ENCODE assay signal across 8 mouse cellular contexts in genomic region chr19:60757099-60757785, GRCm38 (mm10). TPM values are rescaled to one million over a fixed set of nuclear protein-coding genes. Genes with fewer than 3 reads are reported as not detected.
DNase-seq lines count a peak whose midpoint lies in the region; ATAC-seq and TF ChIP-seq lines count a peak whose summit lies in the region.

No protein-coding gene starts in this region.

- H3K4me1 ChIP-seq in heart, embryonic 13.5 days: peaks cover 21% of the 10 kb centered on the region
- H3K4me1 ChIP-seq in E14TG2a.4 (replicated peaks; ENCODE audit: low read depth, low read length): peaks cover 33% of the 10 kb centered on the region
- H3K4me1 ChIP-seq in forebrain, embryonic 14.5 days (ENCODE audit: control insufficient read depth, insufficient read depth, low read length): peaks cover 10% of the 10 kb centered on the region; the same call in 1 of the 2 replicates
- H3K4me1 ChIP-seq in liver, embryonic 16.5 days (ENCODE audit: control insufficient read depth, low read depth, low read length): peaks cover 20% of the 10 kb centered on the region

- H3K4me3 ChIP-seq in heart, embryonic 13.5 days: peak overlapping the region; percentile 83
- H3K4me3 ChIP-seq in E14TG2a.4 (replicated peaks; ENCODE audit: low read length): peak overlapping the region; percentile 95
- peak overlapping the region; percentile 73 for H3K4me3 ChIP-seq in forebrain, embryonic 14.5 days (ENCODE audit: low read depth, low read length)
- peak overlapping the region; percentile 80 for H3K4me3 ChIP-seq in liver, embryonic 16.5 days (ENCODE audit: low read depth, low read length)

- peak overlapping the region; percentile 100 for H3K4me2 ChIP-seq in heart, embryonic 13.5 days
- peak overlapping the region; percentile 95 for H3K4me2 ChIP-seq in forebrain, embryonic 14.5 days (ENCODE audit: low read length)
- peak overlapping the region; percentile 100 for H3K4me2 ChIP-seq in liver, embryonic 16.5 days (ENCODE audit: low read depth, low read length)

- H3K27me3 ChIP-seq in heart, embryonic 13.5 days (replicated peaks): peaks cover 24% of the 10 kb centered on the region
- no peaks in the 10 kb centered on the region for H3K27me3 ChIP-seq in E14TG2a.4 (ENCODE audit: insufficient read depth, low read length)
- H3K27me3 ChIP-seq in forebrain, embryonic 14.5 days (replicated peaks; ENCODE audit: control insufficient read depth, insufficient read depth, low read length): 0 out of 2 replicates have a peak, but pooled peaks cover 2% of the 10 kb centered on the region
- peaks cover 19% of the 10 kb centered on the region for H3K27me3 ChIP-seq in liver, embryonic 16.5 days (ENCODE audit: control insufficient read depth, insufficient read depth, low read depth, low read length)

- H3K36me3 ChIP-seq in heart, embryonic 13.5 days: peaks cover 28% of the 10 kb centered on the region
- peaks cover 30% of the 10 kb centered on the region for H3K36me3 ChIP-seq in E14TG2a.4 (ENCODE audit: insufficient read depth, low read length)
- peaks cover 26% of the 10 kb centered on the region for H3K36me3 ChIP-seq in forebrain, embryonic 14.5 days (ENCODE audit: control insufficient read depth, insufficient read depth, low read length)
- peaks cover 11% of the 10 kb centered on the region; the same call in 1 of the 2 replicates for H3K36me3 ChIP-seq in liver, embryonic 16.5 days (ENCODE audit: control insufficient read depth, insufficient read depth)

- H3K9me3 ChIP-seq in heart, embryonic 13.5 days: no peaks in the 10 kb centered on the region
- H3K9me3 ChIP-seq in E14TG2a.4 (ENCODE audit: low read length): no peaks in the 10 kb centered on the region
- no peaks in the 10 kb centered on the region for H3K9me3 ChIP-seq in forebrain, embryonic 14.5 days (replicated peaks; ENCODE audit: control insufficient read depth, low read length)
- H3K9me3 ChIP-seq in liver, embryonic 16.5 days (replicated peaks; ENCODE audit: control insufficient read depth, low read length): no peaks in the 10 kb centered on the region

- TF ChIP-seq CTCF in E14TG2a.4 (conservative IDR thresholded peaks at IDR 0.05; ENCODE audit: low read length): no peak

- H3K27ac ChIP-seq in heart, embryonic 13.5 days (replicated peaks): no peak overlapping the region
- peak overlapping the region; percentile 82; the same call in 1 of the 2 replicates for H3K27ac ChIP-seq in forebrain, embryonic 14.5 days (ENCODE audit: low read depth, low read length)
- peak overlapping the region; percentile 70; the same call in 1 of the 2 replicates for H3K27ac ChIP-seq in liver, embryonic 16.5 days (ENCODE audit: low read length)

- no peak for DNase-seq in heart, postnatal 10 days
- no peak for DNase-seq in forebrain, embryonic 14.5 days (ENCODE audit: low spot score)
- no peak for DNase-seq in ovary, postnatal 14 days (ENCODE audit: low spot score)
- no peak for DNase-seq in cerebellum, adult 8-10 months
- DNase-seq in lung, adult 18-20 months: no peak

- intact Hi-C loops in heart, postnatal 10 days (cut with DNase I): no loop called here

- WGBS in heart, embryonic 13.5 days: 6% methylated on average over 25 of the region's 25 CpGs
- 6% methylated on average over 25 of the region's 25 CpGs for WGBS in forebrain, embryonic 14.5 days
- WGBS in liver, embryonic 16.5 days (ENCODE audit: insufficient replicate concordance): 5% methylated on average over 25 of the region's 25 CpGs

- no peak for ATAC-seq in heart, embryonic 13.5 days (ENCODE audit: extremely low read depth, insufficient number of reproducible peaks, low FRiP score, low TSS enrichment)
- no peak for ATAC-seq in forebrain, embryonic 14.5 days
- no peak for ATAC-seq in liver, embryonic 16.5 days (ENCODE audit: low read depth)

- H3K9ac ChIP-seq in heart, embryonic 13.5 days: peak overlapping the region; percentile 82
- H3K9ac ChIP-seq in forebrain, embryonic 14.5 days (ENCODE audit: low read length): peak overlapping the region; percentile 78
- peak overlapping the region; percentile 77 for H3K9ac ChIP-seq in liver, embryonic 16.5 days (ENCODE audit: low read depth, low read length)

RNA-seq across cellular contexts. Expression of gene Nanos1, which starts 1.5 kb away (rescaled TPM):
- 0.76 and 0.90 TPM in 2 replicates for polyA plus RNA-seq in heart, embryonic 13.5 days (2015; fragmentation: Nextera tagmentation; extraction: Ambion mirVana)
- under 1 TPM; 0.45 TPM for total RNA-seq in heart, postnatal 10 days (2021)
- 16.1 and 16.3 TPM in 2 replicates for polyA plus RNA-seq in forebrain, embryonic 14.5 days (2014; fragmentation: Nextera tagmentation; extraction: Ambion mirVana)
- polyA plus RNA-seq in liver, embryonic 16.5 days (2015; fragmentation: Nextera tagmentation; extraction: Ambion mirVana): 0.85 and 0.87 TPM in 2 replicates

RNA-seq across cellular contexts. Expression of gene Eif3a, which starts 33.2 kb away (rescaled TPM):
- polyA plus RNA-seq in heart, embryonic 13.5 days (2015; fragmentation: Nextera tagmentation; extraction: Ambion mirVana): 105 and 112 TPM in 2 replicates
- 100 to 1,000 TPM; 122 to 124 TPM for total RNA-seq in heart, postnatal 10 days (2021)
- polyA plus RNA-seq in forebrain, embryonic 14.5 days (2014; fragmentation: Nextera tagmentation; extraction: Ambion mirVana): 107 and 115 TPM in 2 replicates
- polyA plus RNA-seq in liver, embryonic 16.5 days (2015; fragmentation: Nextera tagmentation; extraction: Ambion mirVana): 73.8 and 74.4 TPM in 2 replicates

RNA-seq across cellular contexts. Expression of gene Fam45a, which starts 54.1 kb away (rescaled TPM):
- 21.3 and 22.7 TPM in 2 replicates for polyA plus RNA-seq in heart, embryonic 13.5 days (2015; fragmentation: Nextera tagmentation; extraction: Ambion mirVana)
- 10 to 100 TPM; 17.5 to 19.2 TPM for total RNA-seq in heart, postnatal 10 days (2021)
- polyA plus RNA-seq in forebrain, embryonic 14.5 days (2014; fragmentation: Nextera tagmentation; extraction: Ambion mirVana): 49.7 and 54.1 TPM in 2 replicates
- polyA plus RNA-seq in liver, embryonic 16.5 days (2015; fragmentation: Nextera tagmentation; extraction: Ambion mirVana): 21.0 and 21.1 TPM in 2 replicates
